Mouse (Mus musculus) spleen, adult 18-20 months (tissue): Measurements from ENCODE around the gene Tnfrsf26.

ENCODE experiments used
- DNase-seq, 2 experiments: peaks; one replicate each; pipeline ENCODE4 v3.0.0; 2022; ENCODE audit warnings: mixed read lengths in 2 of 2

The Tnfrsf26 gene

DNA sequence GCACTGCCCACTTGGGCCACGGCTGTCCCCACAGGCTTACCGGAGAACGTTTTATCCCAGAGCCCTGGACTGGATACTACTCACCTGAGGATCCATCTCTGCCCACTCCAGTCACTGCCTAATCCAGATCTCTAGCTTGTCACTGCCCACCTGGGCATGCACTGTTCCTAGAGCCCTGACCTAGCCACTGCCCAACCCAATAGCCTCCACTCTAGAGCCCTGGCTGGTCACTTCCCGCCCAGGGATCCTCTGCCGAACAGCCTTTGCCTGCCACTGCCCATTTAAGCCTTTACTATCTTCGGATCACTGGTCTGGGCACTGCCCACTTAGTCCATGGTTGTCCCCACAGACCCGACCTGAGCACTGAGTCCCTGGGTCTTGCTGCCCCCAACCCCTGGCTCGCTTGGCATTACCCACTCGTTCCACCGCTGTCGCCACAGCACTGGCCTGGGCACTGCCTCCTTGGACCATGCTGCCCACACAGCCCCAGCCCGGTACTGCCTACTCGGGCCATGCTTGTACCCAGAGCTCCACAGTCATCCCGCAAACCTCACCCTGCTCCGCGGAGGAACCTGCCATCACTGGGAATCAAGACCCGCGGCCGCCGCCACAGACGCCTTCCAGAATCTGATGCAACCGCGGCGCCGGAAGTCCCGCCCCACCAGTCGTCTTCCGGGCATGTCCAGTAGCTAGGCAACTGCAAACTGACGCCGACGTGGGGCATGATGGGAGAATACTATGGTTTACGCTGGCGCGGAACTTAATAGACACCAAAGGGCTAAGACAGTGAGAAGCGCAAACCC is 28.9 kb downstream of the Tnfrsf26 start, which contains the start of gene Cars:
TSS of gene Cars (minus strand) at position 663 of the 803 bp plus-strand sequence.
- peak; percentile 87 to 93 for DNase-seq

DNA sequence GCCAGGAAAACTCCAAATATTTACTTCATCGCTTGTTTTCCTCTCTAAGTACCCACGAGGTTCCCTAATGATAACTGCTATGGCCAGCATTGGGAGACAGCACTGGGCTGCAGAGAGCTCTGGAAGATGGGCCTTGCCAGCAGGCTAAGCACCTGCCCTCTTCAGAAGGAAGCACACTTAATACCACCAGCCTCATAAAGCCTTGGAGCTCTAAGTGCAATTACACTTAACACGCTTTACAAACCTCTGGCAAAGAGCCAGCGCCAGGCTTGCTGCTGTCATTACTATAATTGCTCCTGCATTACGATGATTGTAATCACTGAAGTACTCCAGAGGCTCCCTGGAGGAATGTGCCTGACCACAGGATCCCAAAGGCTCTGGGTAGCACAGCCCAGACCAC is 33.7 kb downstream of the Tnfrsf26 start:
- DNase-seq: no peak

DNA sequence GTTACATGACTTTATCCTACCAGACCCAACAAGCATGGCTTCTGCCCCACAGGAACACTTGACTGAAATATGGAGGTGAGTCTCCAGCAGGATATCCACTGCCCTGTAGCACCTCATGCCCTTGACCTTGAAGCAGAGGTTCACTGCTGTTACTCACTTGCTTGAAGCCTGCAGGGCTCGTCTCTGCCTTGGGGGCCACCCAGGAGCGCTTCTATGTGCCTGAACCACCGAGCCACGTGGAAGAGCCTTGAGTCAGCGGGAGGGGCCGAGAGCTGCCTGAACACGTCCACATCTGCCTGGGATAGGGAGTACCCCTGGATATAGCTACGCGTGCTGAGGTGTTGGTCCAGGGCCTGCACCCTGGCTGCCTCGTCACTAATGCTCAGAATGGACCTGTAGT is 36.3 kb downstream of the Tnfrsf26 start:
- DNase-seq: no peak

- no peak for DNase-seq
Measured at GRCm38 (mm10) chr7:143588006-143588405, 40.5 kb downstream of the Tnfrsf26 start.

DNA sequence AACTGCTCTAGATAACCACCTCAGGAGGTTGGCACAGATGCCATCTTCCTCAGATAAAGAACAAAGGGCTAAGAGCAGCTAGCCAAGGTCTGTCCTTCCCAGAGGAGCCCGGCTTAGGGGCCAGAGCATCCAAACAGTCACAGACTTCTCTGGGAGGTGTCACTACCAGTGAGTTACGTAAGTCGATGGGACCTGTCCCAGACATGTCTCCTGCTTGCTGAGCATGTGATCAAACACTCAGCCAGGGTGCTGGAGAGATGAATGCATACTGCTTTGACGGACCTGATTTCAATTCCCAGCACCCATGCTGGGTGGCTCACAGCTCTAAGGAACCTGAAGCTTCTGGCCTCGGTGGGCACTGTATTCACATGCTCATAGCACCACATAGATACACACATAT is 40.9 kb downstream of the Tnfrsf26 start:
- no peak for DNase-seq

DNA sequence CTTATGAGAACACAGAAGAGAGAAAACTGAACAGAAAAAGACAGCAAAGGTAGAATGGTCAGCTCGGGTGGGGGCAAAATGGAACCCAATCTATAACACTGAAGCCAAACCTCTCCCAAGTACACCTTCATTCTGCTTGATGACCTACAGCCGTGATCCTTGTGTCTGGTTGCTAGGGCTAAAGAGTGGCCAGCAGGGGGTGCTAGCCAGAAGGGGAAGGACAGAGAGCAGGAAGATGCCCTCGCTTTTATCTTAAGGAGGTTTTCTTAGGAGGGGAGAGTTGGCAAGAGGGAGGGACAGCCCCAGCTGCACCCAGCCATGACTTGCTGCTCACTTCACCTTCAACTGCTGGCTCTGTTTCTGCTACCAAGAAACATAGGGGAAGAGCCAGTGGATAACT is 44.6 kb downstream of the Tnfrsf26 start:
- DNase-seq: peak; percentile 51 to 79

- no peak for DNase-seq
Measured at GRCm38 (mm10) chr7:143583025-143583424, 45.5 kb downstream of the Tnfrsf26 start.

DNA sequence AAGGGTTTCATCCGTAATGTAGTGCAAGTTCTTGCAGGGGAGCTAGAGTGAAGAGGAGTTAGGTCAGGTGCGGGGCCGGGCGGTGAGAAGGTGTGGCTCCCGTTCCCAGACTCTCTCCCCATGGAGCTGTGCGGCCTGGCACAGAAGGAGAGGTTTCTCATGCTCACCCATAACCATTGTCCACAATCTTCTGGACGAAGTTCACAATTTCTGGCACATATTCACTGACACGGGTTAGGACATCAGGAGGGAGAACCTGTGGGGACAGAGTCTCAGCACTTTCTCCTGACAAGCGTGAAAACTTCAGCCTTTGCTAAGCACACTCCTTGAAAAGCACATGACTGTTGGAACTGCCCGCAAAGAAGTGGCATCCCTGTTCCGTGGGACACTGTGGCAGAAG is 52.8 kb downstream of the Tnfrsf26 start:
- DNase-seq: no peak

GRCm38 (mm10) chr7:143565648-143566039 is 62.9 kb downstream of the Tnfrsf26 start:
- DNase-seq: no peak

GRCm38 (mm10) chr7:143565015-143565647 is 63.4 kb downstream of the Tnfrsf26 start:
- DNase-seq: no peak

DNA sequence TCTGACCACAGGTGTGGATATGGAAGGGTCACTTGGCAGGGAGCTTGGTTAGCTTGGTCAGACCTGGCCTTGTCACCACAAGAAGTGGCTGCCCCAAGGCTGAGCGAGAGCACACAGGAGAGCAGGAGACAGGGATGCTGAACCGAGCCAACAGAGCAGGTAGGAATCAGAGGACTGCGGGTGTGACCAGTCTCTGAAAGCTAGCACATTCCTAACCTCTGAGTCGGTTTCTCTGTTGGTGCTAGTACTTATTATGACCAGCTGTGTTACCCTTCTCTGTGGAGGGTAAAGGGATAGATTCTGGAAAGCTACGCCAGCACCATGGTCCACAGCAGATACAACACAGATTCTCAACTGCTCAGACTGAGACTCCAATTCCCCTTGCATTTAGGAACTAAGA is 64.7 kb downstream of the Tnfrsf26 start:
- DNase-seq: no peak
